Mouse (Mus musculus) megakaryocyte, adult 5-6 weeks (primary cell): ENCODE data around the gene Diras2. TPM values are rescaled to one million over a fixed set of nuclear protein-coding genes. Genes with fewer than 3 reads are reported as not detected.

Experiments used
- ATAC-seq: 2 replicates; pipeline ENCODE4 v1.8.0; 2016; ENCODE audit warnings: mild to moderate bottlenecking, inconsistent platforms; ENCODE audit not compliant: poor library complexity, severe bottlenecking
- total RNA-seq, 2 experiments: library from RNA; stranded (forward) in 1 of 2; stranded (reverse) in 1 of 2; fragments of 153-499, 151-499 nt in 1 of 2; fragments of 221-1000, 200-1000 nt in 1 of 2; gene quantifications; 2 replicates each; pipeline versions ENCODE4 v1.2.3 to v1.2.4; 2015 to 2017

Diras2 gene
- total RNA-seq (2015) (0.30 and 0.54 TPM in 2 replicates), total RNA-seq (2017) (0.04 TPM in 1 of 2 replicates, not detected in the other)

DNA sequence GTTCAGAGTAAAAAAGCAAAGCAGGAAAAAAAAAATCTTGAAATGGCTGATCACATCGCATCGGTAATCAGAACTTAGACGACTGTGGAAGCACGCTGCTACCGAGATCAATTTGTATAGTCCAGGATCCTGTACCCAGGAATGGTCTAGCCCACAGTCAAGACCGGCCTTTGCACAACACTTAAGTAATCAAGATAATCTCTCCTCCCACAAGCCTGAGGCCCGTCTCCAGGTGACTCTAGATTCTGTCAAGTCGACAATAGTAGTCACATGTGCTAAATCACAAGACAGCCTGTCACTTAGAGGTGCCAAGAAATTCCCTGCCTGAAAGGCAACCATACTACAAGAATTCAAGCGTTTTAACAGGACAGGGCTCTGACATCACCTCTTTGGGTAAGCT lies at the start of gene Diras2:
Gene Diras2, minus strand, starts transcription at position 159 of the 400 bp plus-strand sequence.
- no peak for ATAC-seq

- no peak for ATAC-seq
These were observed 47.7 kb upstream of the Diras2 start for GRCm38 (mm10) chr13:52578776-52579175.

- no peak for ATAC-seq
These were observed 46.9 kb upstream of the Diras2 start for GRCm38 (mm10) chr13:52577939-52578338.

GRCm38 (mm10) chr13:52577326-52577920 lies 46.3 kb upstream of the Diras2 start:
- ATAC-seq: no peak

- ATAC-seq: no peak
These were observed 45.8 kb upstream of the Diras2 start for GRCm38 (mm10) chr13:52576841-52577240.

GRCm38 (mm10) chr13:52576021-52576614 lies 45.0 kb upstream of the Diras2 start:
- ATAC-seq: no peak

GRCm38 (mm10) chr13:52575483-52575882 lies 44.4 kb upstream of the Diras2 start:
- ATAC-seq: no peak

- no peak for ATAC-seq
These were observed 43.2 kb upstream of the Diras2 start for GRCm38 (mm10) chr13:52574311-52574710.

GRCm38 (mm10) chr13:52572451-52573446 lies 41.7 kb upstream of the Diras2 start:
- ATAC-seq: peak; percentile 81

DNA sequence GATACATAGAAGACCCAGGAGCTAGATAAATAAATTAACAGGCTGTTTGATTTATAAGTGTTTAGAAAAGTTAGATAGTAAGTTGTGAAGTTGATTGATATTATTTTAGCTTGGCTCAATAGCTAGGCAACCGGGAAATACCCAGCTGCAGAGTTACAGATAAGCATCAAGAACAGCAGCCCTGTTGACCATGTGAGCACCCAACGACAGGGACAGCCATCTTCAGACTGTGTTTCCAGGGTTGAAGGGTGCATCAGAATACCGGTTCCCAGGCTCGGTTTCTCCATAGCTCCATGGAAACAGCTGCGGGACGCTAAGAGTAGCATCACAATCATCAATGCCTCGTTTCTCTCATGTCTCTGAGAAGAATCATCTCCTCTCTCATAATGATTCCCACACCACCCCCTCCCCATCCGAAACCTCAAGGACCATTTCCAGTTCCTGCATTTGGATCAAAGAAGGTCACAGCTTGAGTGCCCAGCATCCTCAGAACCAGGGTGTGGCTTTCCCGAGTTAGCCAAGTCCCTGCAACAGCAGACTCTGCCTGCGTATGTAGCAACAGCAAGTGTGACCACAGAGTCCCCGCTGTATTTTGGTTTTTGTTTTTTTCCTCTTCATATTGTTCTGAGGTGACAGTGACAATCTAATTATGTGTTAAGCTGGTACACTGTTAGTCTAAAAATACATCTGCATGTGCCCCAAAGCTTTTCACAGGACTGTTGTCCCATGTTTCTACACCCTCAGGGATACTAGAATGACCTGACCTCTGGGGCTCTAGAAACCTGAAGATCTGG lies 40.7 kb upstream of the Diras2 start:
- peak; percentile 77 for ATAC-seq

DNA sequence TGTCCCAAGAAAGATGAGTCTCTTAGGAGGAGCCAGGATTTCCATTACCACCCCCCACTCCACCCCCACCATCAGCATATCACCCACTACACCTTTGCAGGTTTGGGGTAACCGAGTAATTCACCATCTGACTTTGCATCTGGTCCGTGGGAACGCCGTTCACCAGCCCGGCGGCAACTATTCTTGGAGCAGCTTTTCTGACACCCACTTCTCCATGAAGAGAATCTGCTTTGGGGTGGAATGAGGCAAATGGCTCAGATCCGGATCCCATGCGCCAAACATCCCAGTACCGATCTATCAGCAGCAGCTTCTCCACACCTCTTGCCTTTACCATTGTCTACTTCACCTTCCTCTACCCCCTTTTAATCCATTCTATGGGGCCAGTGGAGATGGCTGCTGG lies 39.2 kb upstream of the Diras2 start:
- ATAC-seq: no peak

- no peak for ATAC-seq
These were observed 38.2 kb upstream of the Diras2 start for GRCm38 (mm10) chr13:52569194-52569769.

DNA sequence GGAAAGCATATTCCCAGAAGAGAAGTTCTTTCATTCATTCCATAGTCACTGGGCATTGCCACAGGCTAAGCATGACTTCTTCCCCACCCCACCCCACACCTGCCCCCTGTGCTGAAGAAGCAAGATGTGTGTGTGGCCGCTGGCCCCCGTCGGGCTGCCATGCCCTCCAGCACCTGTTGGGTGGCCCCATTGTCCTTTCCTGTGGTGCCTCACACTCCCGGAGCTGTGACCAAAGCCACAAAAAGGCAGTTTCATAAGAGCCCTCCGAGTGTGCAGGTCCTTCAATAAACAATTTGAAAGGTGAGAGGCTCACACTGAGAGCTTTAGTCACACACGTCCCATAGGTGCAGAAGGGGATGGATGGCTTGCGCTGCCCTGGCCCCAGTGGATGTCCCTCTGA lies 35.7 kb upstream of the Diras2 start:
- ATAC-seq: peak; percentile 30; the same call in 1 of the 2 replicates

GRCm38 (mm10) chr13:52566188-52566760 lies 35.2 kb upstream of the Diras2 start:
- peak; percentile 63 for ATAC-seq

GRCm38 (mm10) chr13:52565103-52565739 lies 34.1 kb upstream of the Diras2 start:
- ATAC-seq: peak; percentile 59

DNA sequence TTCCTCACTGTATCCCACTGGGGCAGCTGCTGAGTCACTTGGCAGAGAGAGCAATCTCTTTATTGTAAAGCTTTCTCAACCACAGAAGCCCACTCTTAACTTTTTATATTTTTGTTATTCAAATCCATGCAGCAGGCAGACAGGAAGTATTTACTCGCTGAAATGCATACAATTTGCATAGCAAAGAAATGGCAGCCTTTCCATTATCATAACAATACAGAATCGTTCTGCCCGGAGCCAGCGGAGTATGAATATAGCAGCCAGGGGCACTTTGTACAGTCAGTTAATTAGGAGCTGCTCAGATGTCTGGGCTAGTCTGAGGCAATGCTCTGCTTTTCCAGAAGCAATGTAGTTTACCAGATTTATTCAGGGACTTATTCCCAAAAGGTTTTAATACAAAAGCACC lies 31.1 kb upstream of the Diras2 start:
- ATAC-seq: no peak

DNA sequence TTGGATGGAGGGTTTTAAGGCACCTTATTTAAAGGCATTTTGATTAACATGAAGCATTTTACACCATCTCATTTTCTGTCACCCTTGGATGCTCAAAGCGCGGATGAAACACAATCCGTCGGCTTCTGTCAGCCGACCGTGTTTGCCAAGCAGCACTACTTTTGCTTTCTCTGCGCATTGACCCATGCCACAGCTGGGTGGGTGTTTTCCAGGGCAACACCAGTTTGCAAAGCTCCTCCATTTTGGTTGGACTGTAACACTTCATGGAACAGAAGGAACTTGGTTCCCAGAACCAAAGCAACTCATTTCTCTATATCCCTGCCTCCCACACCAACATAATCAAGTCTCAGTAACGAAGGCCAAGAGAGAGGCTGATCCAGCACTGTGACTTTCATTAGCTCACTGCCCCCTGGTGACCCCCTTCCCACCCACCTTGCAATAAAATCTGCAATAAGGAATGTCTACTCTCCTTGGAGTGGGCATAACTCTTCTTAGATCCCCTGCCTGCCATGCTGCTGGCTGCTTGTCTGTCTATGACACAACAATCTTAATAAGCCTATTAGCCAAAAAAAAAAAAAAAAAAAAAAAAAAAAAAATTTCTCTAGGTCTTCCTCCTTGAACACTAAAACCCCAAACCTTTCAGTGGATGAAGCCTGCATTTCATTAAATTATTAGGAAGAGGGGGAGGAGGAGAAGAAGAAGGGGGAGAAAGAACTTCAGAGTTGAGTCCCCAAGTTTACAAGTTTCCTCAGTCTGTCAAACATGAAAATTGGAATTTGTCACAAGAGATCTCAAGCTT lies 30.5 kb upstream of the Diras2 start:
- ATAC-seq: no peak

DNA sequence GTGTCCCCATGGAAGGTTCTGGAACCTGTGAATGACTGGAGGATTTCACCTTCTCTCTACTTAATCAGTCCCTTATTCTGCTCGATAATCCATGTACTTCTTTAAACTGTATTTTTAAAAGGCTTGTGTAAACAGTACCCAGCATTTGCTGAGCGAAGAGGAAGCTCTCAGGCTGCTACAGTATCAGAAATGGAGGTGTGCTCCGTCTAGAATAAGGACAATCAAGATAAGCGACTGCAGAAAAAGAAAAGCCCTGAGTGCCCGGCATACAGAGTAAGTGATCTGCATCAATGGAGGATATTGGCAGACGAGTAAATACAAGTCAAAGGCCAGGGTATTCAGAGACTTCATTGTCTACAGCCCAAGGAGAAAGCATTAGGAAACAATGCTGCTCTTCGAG lies 26.3 kb upstream of the Diras2 start:
- ATAC-seq: no peak

- ATAC-seq: no peak
These were observed 23.6 kb upstream of the Diras2 start for GRCm38 (mm10) chr13:52554722-52555121.
